Mouse (Mus musculus): ENCODE measurements around the gene Oog1. TPM values are rescaled to one million over a fixed set of nuclear protein-coding genes. Genes with fewer than 3 reads are reported as not detected.
"Not testable (repeated sequence)": the region's sequence is repeated elsewhere in the genome, so short reads cannot be mapped to it uniquely, and the experiment has no call there.

The Oog1 gene
- polyA plus RNA-seq (2014; fragmentation: Nextera tagmentation; extraction: Ambion mirVana), result not detected in 2 replicates

GRCm38 (mm10) chr12:87602388-87602787 lies at the start of gene Oog1:
TSS of gene Oog1 (plus strand) at chr12:87602688.
- not testable (repeated sequence) for DNase-seq; H3K36me3 ChIP-seq (ENCODE audit: control insufficient read depth, insufficient read depth, low read length); H3K4me1 ChIP-seq (ENCODE audit: control insufficient read depth, insufficient read depth, low read length); ATAC-seq (ENCODE audit: low FRiP score, low TSS enrichment); H3K9me3 ChIP-seq (ENCODE audit: control insufficient read depth, low read length); H3K9ac ChIP-seq (replicated peaks; ENCODE audit: low read length); H3K4me3 ChIP-seq (replicated peaks; ENCODE audit: low read depth, low read length); H3K27me3 ChIP-seq (ENCODE audit: control insufficient read depth, insufficient read depth, low read length); H3K4me2 ChIP-seq (ENCODE audit: low read length); H3K27ac ChIP-seq (replicated peaks; ENCODE audit: low read depth, low read length)
- 74% methylated on average over 1 of the region's 2 CpGs for WGBS

- not testable (repeated sequence) for DNase-seq; H3K36me3 ChIP-seq (ENCODE audit: control insufficient read depth, insufficient read depth, low read length)
These were observed 1.1 kb upstream of the Oog1 start for GRCm38 (mm10) chr12:87601388-87601787.

GRCm38 (mm10) chr12:87618569-87618968 lies 16.1 kb downstream of the Oog1 start, which contains the start of gene Gm4027:
TSS of gene Gm4027 (plus strand) at chr12:87618869.
- 83% methylated on average over 6 of the region's 7 CpGs for WGBS
- H3K27me3 ChIP-seq (ENCODE audit: control insufficient read depth, insufficient read depth, low read length); H3K4me2 ChIP-seq (ENCODE audit: low read length): not testable (repeated sequence)

More at GRCm38 (mm10) chr12:87601388-87601787, 1.1 kb upstream of the Oog1 start:
- not testable (repeated sequence) for H3K27me3 ChIP-seq (ENCODE audit: control insufficient read depth, insufficient read depth, low read length); H3K4me2 ChIP-seq (ENCODE audit: low read length); H3K4me1 ChIP-seq (ENCODE audit: control insufficient read depth, insufficient read depth, low read length); H3K4me3 ChIP-seq (replicated peaks; ENCODE audit: low read depth, low read length); H3K9ac ChIP-seq (replicated peaks; ENCODE audit: low read length); H3K27ac ChIP-seq (replicated peaks; ENCODE audit: low read depth, low read length); ATAC-seq (ENCODE audit: low FRiP score, low TSS enrichment); H3K9me3 ChIP-seq (ENCODE audit: control insufficient read depth, low read length)
- 8% methylated on average over 2 of the region's 2 CpGs for WGBS

DNA sequence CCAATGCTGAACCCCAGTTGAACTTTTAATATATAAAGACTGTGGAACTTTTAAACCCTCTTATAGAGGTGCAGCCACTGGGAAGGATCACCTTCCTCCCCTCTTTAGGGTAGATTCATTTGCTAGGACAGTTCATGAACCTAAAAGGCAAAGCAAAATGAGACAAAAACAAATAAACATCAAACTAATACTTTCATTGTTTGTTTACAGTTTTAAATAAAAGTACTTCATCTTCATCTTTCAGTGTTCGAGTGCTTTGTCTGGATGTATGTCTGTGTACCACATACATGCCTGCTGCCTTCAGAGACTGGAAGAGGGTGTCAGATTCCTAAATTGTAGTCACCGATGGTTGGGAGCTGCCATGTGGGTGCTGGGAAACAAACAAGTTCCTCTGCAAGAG lies 42.0 kb downstream of the Oog1 start, which contains the start of gene Gm16381:
Gene Gm16381 (minus strand): TSS at position 101 of the 400 bp plus-strand sequence.
- not testable (repeated sequence) for H3K4me2 ChIP-seq (ENCODE audit: low read length); H3K9me3 ChIP-seq (ENCODE audit: control insufficient read depth, low read length); H3K4me3 ChIP-seq (replicated peaks; ENCODE audit: low read depth, low read length); H3K9ac ChIP-seq (replicated peaks; ENCODE audit: low read length); ATAC-seq (ENCODE audit: low FRiP score, low TSS enrichment); H3K4me1 ChIP-seq (ENCODE audit: control insufficient read depth, insufficient read depth, low read length); H3K27me3 ChIP-seq (ENCODE audit: control insufficient read depth, insufficient read depth, low read length); DNase-seq; H3K27ac ChIP-seq (replicated peaks; ENCODE audit: low read depth, low read length); H3K36me3 ChIP-seq (ENCODE audit: control insufficient read depth, insufficient read depth, low read length)
- 80% methylated on average over 1 of the region's 2 CpGs for WGBS

More at GRCm38 (mm10) chr12:87618569-87618968, 16.1 kb downstream of the Oog1 start, which contains the start of gene Gm4027:
- H3K4me1 ChIP-seq (ENCODE audit: control insufficient read depth, insufficient read depth, low read length); H3K36me3 ChIP-seq (ENCODE audit: control insufficient read depth, insufficient read depth, low read length); H3K27ac ChIP-seq (replicated peaks; ENCODE audit: low read depth, low read length); ATAC-seq (ENCODE audit: low FRiP score, low TSS enrichment); H3K4me3 ChIP-seq (replicated peaks; ENCODE audit: low read depth, low read length); DNase-seq; H3K9ac ChIP-seq (replicated peaks; ENCODE audit: low read length); H3K9me3 ChIP-seq (ENCODE audit: control insufficient read depth, low read length): not testable (repeated sequence)

DNA sequence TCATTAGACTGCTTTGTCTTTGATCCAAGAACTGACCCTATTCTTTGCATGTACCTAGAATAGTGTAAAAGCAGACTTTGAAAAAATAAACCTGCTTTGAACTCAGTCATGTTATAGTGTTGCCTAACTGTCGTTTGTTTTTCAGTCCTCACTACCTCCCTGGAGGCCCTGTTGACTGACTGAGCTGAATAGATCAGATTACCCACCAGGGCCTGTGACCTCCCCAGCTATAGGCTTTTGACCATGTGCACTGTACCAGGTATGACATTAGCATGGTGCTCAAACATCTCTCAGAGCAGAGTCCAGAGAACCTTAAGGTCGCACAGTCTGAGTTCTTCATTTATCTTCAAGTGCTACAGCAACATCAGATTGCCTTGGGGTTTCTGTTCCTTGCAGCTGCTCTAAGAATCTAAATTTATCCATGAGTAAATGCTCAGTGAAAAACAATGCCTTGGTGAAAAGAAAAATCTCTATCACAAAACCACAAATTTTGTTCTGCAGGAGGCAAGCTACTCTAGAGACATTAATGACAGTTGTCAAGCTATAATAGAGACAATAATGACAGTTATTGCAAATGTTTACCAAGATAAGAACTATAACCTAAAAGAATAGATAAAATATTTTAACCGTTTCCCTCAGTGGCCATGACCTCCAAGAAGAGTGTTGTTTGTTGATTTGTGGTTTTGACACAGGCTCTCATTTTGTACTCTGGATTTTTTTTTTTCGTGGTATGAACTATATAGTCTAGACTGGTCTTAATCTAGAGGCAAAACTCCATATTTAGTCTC lies 50.6 kb downstream of the Oog1 start:
- H3K36me3 ChIP-seq (ENCODE audit: control insufficient read depth, insufficient read depth, low read length); H3K9ac ChIP-seq (replicated peaks; ENCODE audit: low read length); H3K4me2 ChIP-seq (ENCODE audit: low read length); H3K4me1 ChIP-seq (ENCODE audit: control insufficient read depth, insufficient read depth, low read length); DNase-seq; H3K9me3 ChIP-seq (ENCODE audit: control insufficient read depth, low read length); ATAC-seq (ENCODE audit: low FRiP score, low TSS enrichment); H3K27me3 ChIP-seq (ENCODE audit: control insufficient read depth, insufficient read depth, low read length); H3K4me3 ChIP-seq (replicated peaks; ENCODE audit: low read depth, low read length); H3K27ac ChIP-seq (replicated peaks; ENCODE audit: low read depth, low read length): not testable (repeated sequence)
- WGBS, result 63% methylated on average over 2 of the region's 4 CpGs

Other genes starting within 250 kb of the Oog1 start
- 58.0 and 69.0 TPM in 2 replicates for gene Sptlc2, start 214.3 kb upstream of the Oog1 start, polyA plus RNA-seq (2014; fragmentation: Nextera tagmentation; extraction: Ambion mirVana)
- gene Slirp, start 158.8 kb upstream of the Oog1 start, polyA plus RNA-seq (2014; fragmentation: Nextera tagmentation; extraction: Ambion mirVana), result 228 and 258 TPM in 2 replicates
- gene Alkbh1, start 158.7 kb upstream of the Oog1 start, polyA plus RNA-seq (2014; fragmentation: Nextera tagmentation; extraction: Ambion mirVana), result 35.0 and 42.9 TPM in 2 replicates
- 108 and 121 TPM in 2 replicates for gene Snw1, start 130.4 kb upstream of the Oog1 start, polyA plus RNA-seq (2014; fragmentation: Nextera tagmentation; extraction: Ambion mirVana)
- gene Gm5788, start 108.0 kb upstream of the Oog1 start, polyA plus RNA-seq (2014; fragmentation: Nextera tagmentation; extraction: Ambion mirVana), result not detected in 2 replicates
- not detected in 2 replicates for gene Gm8300, start 88.4 kb upstream of the Oog1 start, polyA plus RNA-seq (2014; fragmentation: Nextera tagmentation; extraction: Ambion mirVana)
- gene Gm4027, start 16.2 kb downstream of the Oog1 start, polyA plus RNA-seq (2014; fragmentation: Nextera tagmentation; extraction: Ambion mirVana), result not detected in 2 replicates
- not detected in 2 replicates for gene Gm16381, start 41.9 kb downstream of the Oog1 start, polyA plus RNA-seq (2014; fragmentation: Nextera tagmentation; extraction: Ambion mirVana)
- gene Gm21319, start 173.1 kb downstream of the Oog1 start, polyA plus RNA-seq (2014; fragmentation: Nextera tagmentation; extraction: Ambion mirVana), result not detected in 2 replicates
- gene Gm21936, start 192.8 kb downstream of the Oog1 start, polyA plus RNA-seq (2014; fragmentation: Nextera tagmentation; extraction: Ambion mirVana), result not detected in 2 replicates
- not detected in 2 replicates for gene BB287469, start 213.9 kb downstream of the Oog1 start, polyA plus RNA-seq (2014; fragmentation: Nextera tagmentation; extraction: Ambion mirVana)
- not detected in 2 replicates for gene Gm2001, start 239.7 kb downstream of the Oog1 start, polyA plus RNA-seq (2014; fragmentation: Nextera tagmentation; extraction: Ambion mirVana)